Mouse (Mus musculus): ENCODE data around the gene 5031439G07Rik. TPM values are rescaled to one million over a fixed set of nuclear protein-coding genes. Genes with fewer than 3 reads are reported as not detected.
"Not testable (repeated sequence)": the region's sequence is repeated elsewhere in the genome, so short reads cannot be mapped to it uniquely, and the experiment has no call there.

Gene 5031439G07Rik
- 100 to 1,000 TPM in 1 of 2 experiments, 10 to 100 TPM in 1; 93.1 to 105 TPM for total RNA-seq (2021)

- peak; percentile 85 to 86 for DNase-seq
Measured at GRCm38 (mm10) chr15:84987874-84988825, at the start of gene 5031439G07Rik. 5031439G07Rik (minus strand) TSS chr15:84988551.

- no peak for DNase-seq
Measured at GRCm38 (mm10) chr15:85037343-85037690, 49.0 kb upstream of the 5031439G07Rik start.

GRCm38 (mm10) chr15:85036566-85037342 is 48.4 kb upstream of the 5031439G07Rik start:
- peak; percentile 95 to 97 for DNase-seq

- DNase-seq: not testable (repeated sequence)
Measured at GRCm38 (mm10) chr15:85033916-85034315, 45.6 kb upstream of the 5031439G07Rik start.

- DNase-seq: no peak
Measured at GRCm38 (mm10) chr15:85031866-85032265, 43.5 kb upstream of the 5031439G07Rik start.

- DNase-seq: not testable (repeated sequence)
Measured at GRCm38 (mm10) chr15:85030643-85031042, 42.3 kb upstream of the 5031439G07Rik start.

GRCm38 (mm10) chr15:85028648-85029047 is 40.3 kb upstream of the 5031439G07Rik start, which contains the start of gene Fam118a:
Fam118a (plus strand) TSS chr15:85028948.
- DNase-seq: not testable (repeated sequence)

- DNase-seq: no peak
Measured at GRCm38 (mm10) chr15:85027740-85028139, 39.4 kb upstream of the 5031439G07Rik start.

GRCm38 (mm10) chr15:85026197-85026596 is 37.8 kb upstream of the 5031439G07Rik start:
- DNase-seq: no peak

GRCm38 (mm10) chr15:85022211-85022610 is 33.9 kb upstream of the 5031439G07Rik start:
- DNase-seq: no peak

GRCm38 (mm10) chr15:85016951-85017664 is 28.8 kb upstream of the 5031439G07Rik start, which contains the start of gene Upk3a:
Upk3a (plus strand) TSS chr15:85017141.
- no peak for DNase-seq

GRCm38 (mm10) chr15:85015771-85016170 is 27.4 kb upstream of the 5031439G07Rik start:
- peak in 1 of 2 experiments; percentile 36 for DNase-seq

- DNase-seq: no peak
Measured at GRCm38 (mm10) chr15:85012662-85013054, 24.3 kb upstream of the 5031439G07Rik start.

GRCm38 (mm10) chr15:85011895-85012661 is 23.7 kb upstream of the 5031439G07Rik start:
- no peak for DNase-seq

GRCm38 (mm10) chr15:85009666-85010065 is 21.3 kb upstream of the 5031439G07Rik start:
- DNase-seq: no peak

- peak; percentile 70 to 79 for DNase-seq
Measured at GRCm38 (mm10) chr15:85000984-85001982, 12.9 kb upstream of the 5031439G07Rik start.

- no peak for DNase-seq
Measured at GRCm38 (mm10) chr15:84999911-85000310, 11.6 kb upstream of the 5031439G07Rik start.

- DNase-seq: peak; percentile 53 to 55
Measured at GRCm38 (mm10) chr15:84997768-84998454, 9.6 kb upstream of the 5031439G07Rik start.

- DNase-seq: peak in 1 of 2 experiments; percentile 62
Measured at GRCm38 (mm10) chr15:84995967-84996366, 7.6 kb upstream of the 5031439G07Rik start.
